Mouse (Mus musculus): ENCODE results near the gene Tatdn3.

Tatdn3 gene

DNA sequence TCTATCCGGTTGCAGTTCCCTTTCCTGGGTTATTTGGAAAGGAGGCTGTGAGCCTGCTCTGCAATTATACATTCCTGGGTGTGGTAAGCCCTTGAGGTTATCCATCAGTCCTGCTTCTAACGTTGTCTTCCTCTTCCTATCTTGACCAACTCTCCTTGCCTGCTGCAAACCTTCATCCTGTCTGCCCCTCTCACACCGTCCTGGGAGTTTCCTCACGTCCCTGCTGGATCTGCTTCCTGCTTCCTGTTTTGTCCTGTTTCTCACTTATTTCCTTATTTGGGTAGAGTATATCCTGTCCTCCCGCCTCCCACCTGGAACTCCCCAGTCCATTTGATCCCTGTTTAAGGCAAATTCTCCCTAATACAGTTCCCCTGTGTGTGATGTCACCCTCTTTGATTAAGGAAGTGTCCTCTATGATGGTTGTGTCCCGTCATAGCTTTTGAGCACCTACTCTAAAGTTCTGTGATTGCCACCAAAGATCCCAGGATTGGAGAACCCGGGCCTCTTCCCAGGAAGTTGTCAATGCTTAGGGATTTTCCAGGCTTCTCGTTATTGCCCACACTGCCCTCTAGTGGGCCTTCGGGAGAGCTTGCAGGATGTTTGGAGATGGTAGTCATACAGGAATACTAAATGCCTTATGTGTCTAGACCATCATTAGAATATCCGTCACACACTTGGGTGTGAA lies 12.6 kb upstream of the Tatdn3 start:
- DNase-seq (ENCODE audit: low spot score), result no peak

DNA sequence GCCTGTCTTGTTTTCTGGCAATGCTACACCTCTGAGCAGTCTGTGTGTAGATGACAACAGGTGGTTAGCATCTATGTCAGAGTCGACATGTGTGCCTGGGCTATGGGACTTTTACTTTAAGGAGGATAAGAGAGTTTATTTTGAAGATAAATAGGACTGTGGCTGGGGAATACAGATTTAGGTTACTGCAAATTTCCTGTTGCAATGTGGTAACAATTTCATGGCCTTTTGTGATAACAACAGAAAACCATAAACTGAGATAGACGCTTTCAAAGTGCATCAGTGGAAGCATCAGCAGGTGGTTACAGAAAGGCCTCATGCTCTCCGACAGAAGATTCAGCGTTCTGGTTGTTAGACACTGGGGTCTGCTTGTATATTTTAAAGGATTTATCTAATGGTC lies 10.8 kb upstream of the Tatdn3 start:
- DNase-seq (ENCODE audit: low spot score), result no peak

DNA sequence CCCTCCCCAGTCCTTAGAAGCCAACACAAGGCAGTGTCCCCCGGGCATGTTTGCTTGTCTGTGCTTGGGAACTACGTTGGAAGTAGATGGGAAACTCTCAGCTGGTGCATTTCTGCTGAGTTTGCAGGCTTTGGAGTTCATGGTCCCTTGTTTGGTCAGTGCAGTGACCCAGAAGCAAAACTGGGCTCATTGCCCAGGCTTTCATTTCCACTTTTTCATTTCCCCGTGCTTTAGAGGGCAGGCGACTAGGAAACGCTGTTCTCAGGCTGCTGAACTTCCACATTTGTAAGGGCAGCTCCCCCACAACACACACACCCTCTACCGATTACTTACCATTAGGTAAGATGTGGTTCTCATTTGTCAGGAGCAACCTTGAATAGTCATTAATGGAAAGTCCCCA lies 10.3 kb upstream of the Tatdn3 start:
- no peak for DNase-seq (ENCODE audit: low spot score)

DNA sequence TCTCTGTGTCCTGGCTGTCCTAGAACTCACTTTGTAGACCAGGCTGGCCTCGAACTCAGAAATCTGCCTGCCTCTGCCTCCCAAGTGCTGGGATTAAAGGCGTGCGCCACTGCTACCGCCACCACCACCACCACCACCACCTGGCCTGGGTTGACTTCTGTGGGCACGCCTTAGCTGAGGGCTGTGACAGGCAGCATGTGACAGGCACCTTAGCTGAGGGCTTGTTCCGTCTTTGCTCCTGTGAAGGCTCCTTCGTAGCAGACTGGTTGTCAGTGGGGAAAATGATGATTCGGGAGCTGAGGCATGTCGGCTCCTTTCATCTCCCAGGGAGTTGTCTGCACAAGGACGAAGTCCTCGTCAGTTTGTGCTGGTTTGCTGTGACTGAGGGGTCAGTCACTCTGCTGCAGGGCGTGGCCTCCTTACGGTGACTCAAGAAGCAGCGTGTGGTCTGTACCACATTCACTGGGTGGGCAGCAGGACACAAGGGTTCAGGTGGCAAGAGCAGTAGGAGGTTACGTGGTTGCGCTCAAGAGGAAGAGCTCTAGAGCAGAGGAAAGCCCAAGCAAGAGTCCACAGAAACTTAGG lies 9.7 kb upstream of the Tatdn3 start:
- no peak for DNase-seq (ENCODE audit: low spot score)

DNA sequence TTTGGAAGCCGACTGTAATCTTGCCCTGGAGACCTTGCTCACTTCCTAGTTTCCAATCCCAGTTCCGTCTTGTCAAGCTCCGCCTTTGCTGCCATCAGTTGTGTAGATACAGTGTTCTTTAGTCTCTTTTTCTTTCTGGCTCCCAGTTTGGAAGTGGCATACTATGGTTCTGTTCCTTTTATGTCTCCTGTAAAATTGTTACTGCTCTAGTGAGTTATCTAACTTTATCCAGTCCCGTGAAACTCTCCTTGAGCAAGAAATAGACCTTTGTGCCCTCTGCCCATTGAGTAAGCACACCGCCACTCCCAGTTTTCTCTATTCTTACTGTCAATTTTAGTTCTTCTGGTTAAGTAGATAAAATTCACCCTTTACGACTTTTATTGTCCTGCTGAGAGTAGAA lies 8.9 kb upstream of the Tatdn3 start:
- no peak for DNase-seq (ENCODE audit: low spot score)

DNA sequence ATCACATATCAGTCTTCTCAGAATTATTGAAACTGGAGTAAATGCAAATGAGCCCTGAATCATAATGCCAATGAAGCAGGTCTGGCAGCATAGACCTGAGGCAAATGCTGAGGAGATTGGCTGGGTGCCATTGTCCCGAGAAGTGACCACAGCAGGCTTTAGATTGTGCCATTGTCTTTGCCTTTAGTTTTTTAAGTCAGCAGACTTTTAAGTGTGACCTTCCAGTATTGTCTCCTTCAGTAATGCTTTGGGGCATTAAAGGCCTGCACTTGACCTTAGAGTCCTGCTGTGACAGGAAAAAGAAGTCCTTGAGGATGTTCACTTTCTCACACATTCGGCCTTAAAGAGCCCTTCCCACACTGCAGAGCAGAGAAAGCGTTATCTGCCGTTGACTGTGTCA lies 7.5 kb upstream of the Tatdn3 start:
- DNase-seq (ENCODE audit: low spot score), result no peak

DNA sequence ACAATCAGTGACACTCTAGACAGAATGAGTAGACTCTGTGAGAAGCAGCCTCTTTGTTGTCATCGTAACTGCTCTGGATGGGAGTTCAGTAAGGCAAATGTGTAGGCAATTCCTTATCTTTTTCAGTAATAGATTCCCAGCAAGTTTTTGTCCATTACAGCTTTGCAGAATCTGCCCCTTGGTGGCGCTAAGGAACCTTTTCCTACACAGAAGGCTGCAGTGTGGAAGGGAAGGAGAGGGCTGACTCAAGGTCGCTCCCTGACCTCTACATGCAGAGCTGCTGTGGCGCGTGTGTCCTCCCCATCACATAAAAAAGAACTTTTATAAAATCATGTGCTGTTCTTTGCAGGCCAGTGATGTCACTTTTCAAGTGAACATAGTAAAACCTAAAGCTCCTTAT lies 5.6 kb upstream of the Tatdn3 start:
- no peak for DNase-seq (ENCODE audit: low spot score)

DNA sequence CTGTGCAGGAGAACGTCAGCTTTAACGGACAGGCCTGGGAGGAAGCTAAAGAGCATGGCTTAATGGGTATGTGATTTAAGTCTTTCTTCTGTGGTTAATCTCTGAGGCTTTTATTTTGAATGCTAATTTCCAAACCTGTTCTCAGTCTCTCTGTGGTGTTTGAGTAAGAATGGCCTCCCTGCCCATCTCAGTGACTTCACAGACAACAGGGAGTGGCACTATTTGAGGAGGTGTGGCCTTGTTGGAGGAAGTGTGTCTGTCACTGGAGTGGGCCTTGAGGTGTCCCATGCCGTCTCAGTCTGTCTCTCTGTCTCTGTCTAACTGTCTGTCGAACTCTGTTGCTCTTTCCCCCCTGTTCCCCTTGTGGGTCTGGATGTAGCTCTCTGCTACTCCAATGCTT lies 2.5 kb upstream of the Tatdn3 start:
- DNase-seq (ENCODE audit: low spot score), result no peak

DNA sequence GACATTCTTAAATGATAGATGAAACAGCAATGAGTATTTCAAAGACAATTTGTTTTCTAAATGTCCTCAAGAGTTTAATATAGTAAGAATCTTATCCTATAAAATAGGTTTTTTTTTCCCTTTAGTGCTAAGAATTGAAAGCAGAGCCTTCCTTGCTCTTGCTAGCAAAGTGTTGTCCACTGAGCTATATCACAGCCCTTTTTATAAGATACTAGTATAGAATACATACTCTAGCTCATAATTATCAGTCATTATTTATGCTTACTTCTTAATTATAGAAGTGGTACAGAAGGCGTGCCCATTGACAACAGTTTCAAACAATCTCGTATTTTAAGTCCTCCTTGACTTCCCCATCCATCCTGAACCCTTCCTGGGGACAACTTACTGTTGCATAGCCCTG lies 1.8 kb upstream of the Tatdn3 start:
- DNase-seq (ENCODE audit: low spot score), result no peak

DNA sequence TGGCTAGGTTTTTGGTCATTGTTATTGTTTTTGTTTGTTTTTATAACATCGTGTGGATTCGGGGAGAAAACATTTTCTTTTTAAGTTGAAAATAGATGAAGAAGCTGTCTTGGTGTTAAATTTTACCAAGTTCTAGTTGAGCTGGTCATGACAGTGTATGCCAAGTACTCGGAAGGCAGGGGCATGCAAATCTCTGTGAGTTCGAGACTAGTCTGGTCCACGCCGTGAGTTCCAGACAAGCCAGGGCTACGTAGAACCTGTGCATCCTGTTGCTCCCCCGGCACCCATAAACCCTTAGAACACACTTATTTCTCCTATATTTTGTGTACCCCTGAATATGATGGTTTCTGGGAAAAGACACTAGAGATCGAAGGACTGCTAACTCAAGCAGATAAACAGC lies 968 bp upstream of the Tatdn3 start:
- no peak for DNase-seq (ENCODE audit: low spot score)

DNA sequence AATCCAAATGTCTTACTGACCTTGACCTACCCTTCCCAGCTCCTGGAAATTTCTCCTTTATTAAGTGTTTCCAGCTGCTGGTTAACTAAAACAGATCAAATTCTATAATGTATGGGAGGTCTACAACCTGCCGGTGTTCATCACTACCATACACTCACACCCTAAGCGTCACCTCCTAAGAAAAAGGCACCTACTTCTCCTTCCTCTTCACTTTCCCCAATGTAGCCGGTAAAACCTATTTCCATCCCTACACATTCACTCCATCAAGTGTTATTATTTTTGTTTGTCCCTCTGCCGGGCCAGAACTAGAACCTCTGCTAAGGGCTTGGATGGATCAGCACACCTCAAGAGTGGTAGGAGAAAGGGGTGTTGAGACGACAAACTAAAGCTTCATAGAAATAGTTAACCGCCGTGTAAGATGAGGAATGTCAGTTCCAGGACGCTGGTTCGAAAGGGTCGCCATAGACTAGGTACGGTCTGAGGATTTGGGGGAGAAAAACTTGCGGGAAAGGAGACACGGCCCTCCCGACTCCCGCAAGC lies 421 bp downstream of the Tatdn3 start:
- DNase-seq (ENCODE audit: low spot score), result no peak

DNA sequence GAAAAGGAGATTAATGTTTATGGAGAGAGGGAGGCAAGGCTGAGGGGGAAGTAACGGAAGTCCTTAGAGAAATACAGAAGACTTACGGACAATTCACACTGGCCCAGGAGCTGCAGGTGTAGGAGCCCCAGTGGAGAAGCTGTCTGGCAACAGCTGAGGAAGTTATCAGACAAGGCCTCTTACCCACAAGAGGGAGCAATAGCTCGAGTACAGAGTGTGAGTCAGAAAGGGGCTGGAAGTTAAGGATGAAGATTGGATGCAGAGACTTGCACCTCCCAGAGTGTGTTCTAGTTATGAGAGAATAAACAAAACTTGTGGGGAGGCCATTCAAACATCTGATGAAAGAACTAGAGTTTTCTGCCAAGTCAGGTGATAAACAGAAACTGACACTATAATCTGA lies 5.3 kb downstream of the Tatdn3 start:
- no peak for DNase-seq (ENCODE audit: low spot score)

DNA sequence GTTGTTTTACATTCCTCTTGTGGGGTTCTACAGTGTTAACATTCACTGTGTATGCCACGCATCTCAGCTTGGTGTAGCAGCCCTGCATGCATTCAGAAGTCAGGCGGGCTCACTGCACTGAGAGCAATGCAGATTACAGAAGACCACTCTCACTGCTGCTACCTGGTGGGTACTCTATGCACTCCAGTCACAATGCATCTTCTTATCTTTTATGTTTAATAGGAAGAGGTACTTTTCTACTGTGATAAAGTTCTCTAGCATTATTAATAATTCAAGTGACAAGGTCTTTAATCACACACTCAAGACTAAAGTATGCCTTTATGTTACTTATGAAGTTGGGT lies 7.2 kb downstream of the Tatdn3 start:
- no peak for DNase-seq (ENCODE audit: low spot score)

DNA sequence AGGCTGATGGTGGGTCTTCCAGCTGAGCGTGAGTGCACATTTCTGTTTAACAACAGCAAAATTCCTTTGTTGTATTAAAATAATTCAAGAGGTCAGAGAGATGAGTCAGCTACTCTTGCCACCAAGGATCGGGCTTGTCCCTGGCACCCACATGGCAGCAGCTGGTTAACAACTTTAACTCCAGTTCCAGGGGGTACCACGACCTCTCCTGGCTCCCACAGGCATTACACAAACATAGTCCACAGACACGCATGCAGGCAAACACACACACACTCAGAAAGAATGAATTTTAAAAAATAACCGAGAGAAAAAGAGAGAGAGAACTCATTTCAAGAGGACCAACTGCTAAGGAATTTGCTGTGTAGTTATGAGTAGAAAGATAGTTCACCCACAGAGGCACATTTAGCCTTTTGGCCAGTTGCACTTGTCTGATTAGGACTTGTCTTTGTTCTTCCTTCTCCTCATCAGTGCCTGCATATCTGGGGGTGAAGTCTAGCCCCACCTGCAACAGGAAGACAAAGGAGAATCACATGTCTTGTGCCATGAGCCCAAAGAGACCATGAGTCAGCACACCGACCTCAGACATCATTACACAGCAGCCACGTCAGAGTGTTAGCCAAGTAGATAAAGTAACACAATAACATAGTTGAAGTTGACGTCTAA lies 7.7 kb downstream of the Tatdn3 start:
- DNase-seq (ENCODE audit: low spot score), result no peak

DNA sequence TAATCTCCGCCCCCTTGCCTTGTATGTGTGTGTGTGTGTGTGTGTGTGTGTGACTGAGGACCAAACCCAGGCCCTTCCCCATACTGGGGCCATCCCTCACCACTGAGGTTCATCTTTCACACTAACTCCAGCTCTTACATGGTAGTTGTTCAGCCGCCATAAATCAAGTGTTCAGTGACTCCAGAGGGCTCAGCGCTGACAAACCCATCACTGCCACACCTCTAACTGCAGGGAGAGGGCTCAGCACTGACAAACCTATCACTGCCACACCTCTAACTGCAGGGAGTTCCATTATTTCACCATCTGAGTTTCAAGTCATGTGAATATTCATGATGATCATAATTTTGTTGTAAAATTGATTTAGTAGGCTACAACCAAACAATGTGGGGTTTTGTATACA lies 9.2 kb downstream of the Tatdn3 start:
- DNase-seq (ENCODE audit: low spot score), result no peak

DNA sequence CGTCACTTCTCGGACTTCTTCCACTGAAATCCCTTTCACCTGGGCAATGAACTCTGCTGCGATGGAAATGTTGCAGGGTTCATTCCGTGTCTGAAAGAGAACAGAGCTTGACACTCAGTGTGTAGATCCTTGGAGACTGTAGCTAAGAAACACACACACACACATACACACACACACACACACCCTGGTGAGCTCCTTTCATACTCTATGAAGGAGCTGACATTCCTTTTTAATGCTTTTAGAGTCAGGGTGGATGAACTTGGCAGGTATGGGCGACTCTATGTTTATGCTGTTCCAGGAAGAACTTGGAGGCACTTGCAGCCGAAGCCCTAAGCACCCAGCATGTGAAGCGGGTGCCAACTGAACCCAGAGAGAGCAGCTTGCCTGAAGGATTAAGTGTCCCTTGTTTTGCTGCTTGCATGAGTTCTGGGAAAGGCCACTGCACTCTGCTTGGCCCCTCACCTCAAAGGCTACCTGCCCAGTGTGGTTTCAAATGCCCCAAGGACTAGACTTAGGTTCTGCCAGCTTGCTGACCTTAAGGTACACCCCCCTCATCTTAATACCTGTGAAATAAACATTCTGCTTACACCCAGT lies 16.4 kb downstream of the Tatdn3 start:
- no peak for DNase-seq (ENCODE audit: low spot score)

DNA sequence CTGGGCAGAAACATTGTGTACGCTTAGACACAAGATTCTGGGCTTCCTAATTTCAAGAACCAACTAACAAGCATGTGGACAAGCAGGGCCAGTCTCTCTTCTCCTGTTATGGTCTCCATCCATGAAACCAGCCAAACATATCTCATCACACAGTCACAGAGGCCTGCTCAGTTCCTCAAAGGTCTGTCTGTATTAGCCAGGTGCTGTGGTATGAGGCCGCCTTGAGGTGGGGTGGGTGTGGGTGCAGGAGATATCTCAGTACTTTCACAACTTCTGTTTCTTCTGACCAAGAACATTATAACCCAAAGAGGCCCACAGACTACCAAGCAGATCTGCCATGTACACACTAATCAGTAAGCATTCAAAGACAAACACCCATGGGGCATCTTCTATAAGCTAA lies 17.5 kb downstream of the Tatdn3 start:
- no peak for DNase-seq (ENCODE audit: low spot score)

DNA sequence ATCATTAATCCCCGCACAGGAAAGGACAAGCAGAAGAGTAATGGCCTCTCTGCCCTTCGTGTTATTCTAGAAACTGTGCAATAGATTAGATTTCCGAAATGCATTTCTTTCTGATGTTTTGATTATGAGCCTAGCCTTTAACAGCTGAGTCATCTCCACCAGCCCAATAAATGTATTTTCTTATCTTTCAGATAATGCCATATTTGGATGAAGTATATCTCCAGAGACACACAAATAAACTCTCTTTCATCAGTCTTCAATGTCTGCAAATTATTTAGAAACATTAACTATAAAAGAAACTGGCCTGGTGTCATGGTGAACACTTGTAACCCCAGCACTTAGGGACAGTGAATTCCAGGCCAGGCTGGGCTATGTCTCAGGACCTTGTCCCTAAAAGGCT lies 20.0 kb downstream of the Tatdn3 start:
- no peak for DNase-seq (ENCODE audit: low spot score)

DNA sequence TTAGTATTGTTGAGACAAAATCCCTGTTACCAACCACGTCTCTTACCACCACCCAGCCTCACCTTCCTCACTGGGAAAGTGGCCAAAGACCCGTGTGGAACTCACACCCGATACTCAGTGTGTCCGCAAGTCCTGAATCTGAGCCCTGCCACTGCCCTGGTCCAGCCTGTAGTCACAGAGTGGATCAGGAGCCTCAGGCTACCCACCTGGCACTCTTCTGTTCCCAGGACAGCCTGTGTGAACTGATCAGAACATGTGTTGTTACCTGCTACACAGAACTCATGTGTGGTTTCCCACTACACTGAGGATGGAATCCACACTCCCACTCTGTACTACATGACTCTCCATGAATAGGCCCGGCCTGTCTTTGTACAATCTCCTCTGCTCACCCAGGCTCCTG lies 20.6 kb downstream of the Tatdn3 start:
- no peak for DNase-seq (ENCODE audit: low spot score)

DNA sequence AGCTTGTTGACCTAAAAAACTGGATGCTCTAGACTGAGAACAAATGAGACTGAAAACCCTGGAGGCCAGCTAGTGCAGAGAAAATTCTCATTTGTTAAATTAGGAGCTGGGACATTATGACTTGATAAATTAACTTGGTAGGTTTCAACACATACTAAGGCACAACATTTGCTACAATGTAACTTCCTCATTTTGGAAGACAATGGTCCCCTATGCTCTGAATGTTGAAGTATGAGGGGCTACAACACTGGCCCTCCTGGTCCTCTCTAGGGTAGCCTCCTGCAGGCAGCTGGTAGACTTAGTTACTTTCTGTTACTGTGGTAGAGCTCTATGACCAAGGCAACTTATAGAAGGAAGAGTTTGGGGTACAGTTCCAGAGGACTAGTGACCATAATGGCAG lies 21.4 kb downstream of the Tatdn3 start:
- DNase-seq (ENCODE audit: low spot score), result no peak

DNA sequence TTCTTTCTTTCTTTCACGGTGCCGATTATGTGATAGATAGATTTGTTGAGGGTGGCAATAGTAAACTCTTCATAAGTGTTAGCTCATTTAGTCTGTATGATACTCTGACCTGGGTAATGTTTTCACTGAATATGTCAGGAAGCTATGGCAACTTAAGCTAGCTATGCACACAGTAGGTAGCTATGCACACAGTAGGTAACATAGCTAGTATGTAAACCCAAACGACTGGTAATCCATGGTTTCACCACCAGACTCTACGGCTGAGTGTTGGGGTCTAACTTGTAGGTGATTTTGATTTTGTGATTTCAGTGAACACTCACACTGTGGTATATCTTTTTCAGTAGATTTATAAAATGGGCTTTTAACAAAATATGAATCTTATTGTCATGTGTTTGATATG lies 24.7 kb downstream of the Tatdn3 start:
- no peak for DNase-seq (ENCODE audit: low spot score)

DNA sequence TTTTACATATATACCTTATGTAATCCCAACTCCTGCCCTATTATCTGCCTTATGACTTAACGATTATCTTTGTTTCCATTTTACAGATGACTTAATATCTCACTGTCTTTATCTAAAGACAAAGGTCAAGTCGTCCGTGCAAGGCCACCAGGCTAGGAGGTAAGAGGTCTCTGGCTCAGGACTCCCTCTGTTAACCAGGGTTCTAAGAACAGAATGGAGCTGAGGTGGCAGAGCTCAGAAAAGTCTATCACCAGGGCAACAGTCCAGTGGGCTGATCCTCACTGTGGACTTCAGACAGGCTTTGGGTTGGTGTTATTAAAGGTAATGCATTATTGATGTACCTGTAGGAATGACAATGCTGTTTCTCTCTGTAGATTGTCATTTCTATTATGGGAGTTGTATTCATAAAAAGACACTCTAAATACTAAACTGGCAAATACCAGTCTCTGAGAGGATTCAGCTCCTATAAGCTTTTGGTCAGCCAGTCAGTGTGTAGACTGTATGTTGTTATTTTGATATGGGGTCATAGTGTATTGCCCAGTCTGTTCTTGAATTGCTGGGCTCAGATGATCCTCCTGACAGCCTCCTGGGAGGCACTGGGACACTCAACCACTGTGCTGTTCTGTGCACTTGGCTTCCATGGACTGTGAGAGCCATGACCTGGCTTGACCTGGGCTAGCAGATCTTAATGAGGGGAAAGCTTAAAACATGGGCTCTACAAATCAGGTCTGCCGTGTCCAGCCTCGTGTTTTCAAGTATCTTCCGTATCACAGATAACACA lies 26.0 kb downstream of the Tatdn3 start, which contains the start of gene Spata45:
Gene Spata45 (plus strand): TSS at position 86 of the 781 bp plus-strand sequence.
- DNase-seq (ENCODE audit: low spot score), result no peak

Data from spleen, adult 12 weeks (tissue).